Mouse (Mus musculus) common myeloid progenitor, adult 5-6 weeks (primary cell): ENCODE results near the gene Zfp955a. TPM values are rescaled to one million over a fixed set of nuclear protein-coding genes. Genes with fewer than 3 reads are reported as not detected.
"Not testable (repeated sequence)": the region's sequence is repeated elsewhere in the genome, so short reads cannot be mapped to it uniquely, and the experiment has no call there.

Experiments
- ATAC-seq: replicated peaks from 2 replicates; pipeline ENCODE4 v1.8.0; 2016; ENCODE audit warnings: low read depth, mild to moderate bottlenecking, moderate TSS enrichment, inconsistent platforms; ENCODE audit not compliant: poor library complexity, severe bottlenecking
- total RNA-seq: library from RNA; stranded (forward); fragments of 200-1000, 187-1606 nt; gene quantifications from 2 replicates; pipeline ENCODE4 v1.2.3, GENCODE M21; 2017

Gene Zfp955a
- total RNA-seq, result 15.3 and 18.6 TPM in 2 replicates

DNA sequence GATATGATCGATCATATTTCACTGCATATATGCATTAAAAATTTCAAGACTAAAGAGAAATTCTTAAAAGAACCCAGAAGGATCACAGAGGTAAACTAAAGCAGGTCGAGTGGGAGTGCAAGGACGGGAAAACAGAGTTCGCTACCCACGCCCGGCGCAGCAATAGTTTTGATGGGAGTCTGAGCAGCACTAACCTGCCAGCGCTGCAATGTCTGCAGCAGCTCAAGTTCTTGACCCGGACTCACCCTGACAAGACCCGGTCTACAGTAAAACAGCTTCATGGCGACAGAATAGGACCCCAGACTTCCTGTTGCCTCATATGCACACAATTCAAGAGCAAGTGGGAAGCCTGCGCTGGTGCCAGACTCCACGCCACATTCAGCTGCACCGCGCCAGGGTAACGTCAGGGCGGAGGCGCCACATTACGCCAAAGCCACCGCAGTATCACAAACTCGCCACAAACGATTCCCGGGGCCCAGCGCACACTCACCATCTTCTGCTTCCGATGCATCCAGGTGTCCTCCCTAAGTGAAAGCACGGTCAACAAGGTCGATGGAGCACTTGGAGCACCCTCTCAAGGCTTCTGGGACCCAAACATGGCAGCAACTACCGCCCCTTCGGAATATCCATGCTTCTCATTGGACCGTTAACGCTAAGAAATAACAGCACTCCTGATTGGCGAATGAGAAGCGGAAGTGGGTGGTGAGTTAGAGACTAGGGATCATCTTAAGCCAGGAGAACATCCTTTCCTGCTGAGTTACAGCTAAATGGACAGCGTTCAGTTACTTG, at the start of gene Zfp955a:
Zfp955a (minus strand) TSS at position 616 of the 789 bp plus-strand sequence.
- peak; percentile 99 for ATAC-seq

DNA sequence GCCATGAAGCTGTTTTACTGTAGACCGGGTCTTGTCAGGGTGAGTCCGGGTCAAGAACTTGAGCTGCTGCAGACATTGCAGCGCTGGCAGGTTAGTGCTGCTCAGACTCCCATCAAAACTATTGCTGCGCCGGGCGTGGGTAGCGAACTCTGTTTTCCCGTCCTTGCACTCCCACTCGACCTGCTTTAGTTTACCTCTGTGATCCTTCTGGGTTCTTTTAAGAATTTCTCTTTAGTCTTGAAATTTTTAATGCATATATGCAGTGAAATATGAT, 34.9 kb upstream of the Zfp955a start:
- not testable (repeated sequence) for ATAC-seq

DNA sequence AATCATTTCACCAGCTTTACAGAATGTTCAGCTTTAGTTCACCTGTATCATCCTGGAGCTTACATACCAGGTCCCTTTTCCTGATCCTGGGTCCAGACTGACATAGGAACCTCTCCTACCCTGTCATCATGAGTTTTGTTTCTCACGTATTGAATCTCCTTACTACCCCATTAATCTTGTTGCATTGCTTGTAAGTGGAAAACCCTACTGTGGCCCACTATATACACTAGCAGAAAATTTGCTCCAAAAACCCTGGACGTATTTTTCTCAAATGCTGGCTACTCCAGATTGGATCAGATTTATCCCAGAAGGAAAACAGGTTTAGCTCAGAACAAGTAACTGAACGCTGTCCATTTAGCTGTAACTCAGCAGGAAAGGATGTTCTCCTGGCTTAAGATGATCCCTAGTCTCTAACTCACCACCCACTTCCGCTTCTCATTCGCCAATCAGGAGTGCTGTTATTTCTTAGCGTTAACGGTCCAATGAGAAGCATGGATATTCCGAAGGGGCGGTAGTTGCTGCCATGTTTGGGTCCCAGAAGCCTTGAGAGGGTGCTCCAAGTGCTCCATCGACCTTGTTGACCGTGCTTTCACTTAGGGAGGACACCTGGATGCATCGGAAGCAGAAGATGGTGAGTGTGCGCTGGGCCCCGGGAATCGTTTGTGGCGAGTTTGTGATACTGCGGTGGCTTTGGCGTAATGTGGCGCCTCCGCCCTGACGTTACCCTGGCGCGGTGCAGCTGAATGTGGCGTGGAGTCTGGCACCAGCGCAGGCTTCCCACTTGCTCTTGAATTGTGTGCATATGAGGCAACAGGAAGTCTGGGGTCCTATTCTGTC, 34.3 kb upstream of the Zfp955a start, which contains the start of gene Zfp955b:
Zfp955b (plus strand) TSS at position 506 of the 837 bp plus-strand sequence.
- peak; percentile 100 for ATAC-seq

DNA sequence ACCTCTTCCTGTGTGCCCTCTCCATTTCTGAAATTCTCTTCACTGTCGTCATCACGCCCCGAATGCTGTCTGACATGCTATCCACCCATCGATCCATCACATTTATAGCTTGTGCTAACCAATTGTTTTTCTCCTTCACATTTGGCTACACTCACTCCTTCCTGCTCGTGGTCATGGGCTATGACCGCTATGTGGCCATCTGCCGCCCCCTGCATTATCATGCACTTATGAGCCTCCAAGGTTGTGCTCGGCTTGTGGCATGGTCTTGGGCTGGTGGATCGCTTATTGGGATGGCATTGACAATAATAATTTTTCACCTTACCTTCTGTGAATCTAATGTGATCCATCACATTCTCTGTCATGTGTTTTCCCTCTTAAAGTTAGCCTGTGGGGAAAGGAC, 14.0 kb upstream of the Zfp955a start:
- no peak for ATAC-seq

DNA sequence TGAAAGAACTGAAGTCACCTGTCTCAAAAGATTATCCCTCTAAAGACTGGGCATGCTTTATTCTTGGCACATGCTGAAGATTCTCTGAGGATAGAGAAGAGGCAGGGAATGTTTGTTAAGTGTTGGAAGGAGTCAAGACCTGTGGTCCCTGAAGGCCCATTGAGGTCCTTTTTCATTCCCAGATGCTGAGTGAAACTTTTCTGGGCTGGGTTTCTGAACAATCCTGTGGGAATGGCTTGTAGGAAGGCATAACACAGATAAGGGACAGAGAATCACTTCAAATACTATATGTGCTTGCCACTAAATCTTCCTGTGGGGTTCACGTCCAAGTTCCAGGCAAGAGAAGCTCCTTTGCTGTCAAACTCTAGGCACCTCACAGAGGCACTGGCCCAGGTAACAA, 9.4 kb upstream of the Zfp955a start, which contains the start of gene Olfr63:
Olfr63 (plus strand) TSS at position 301 of the 400 bp plus-strand sequence.
- ATAC-seq, result no peak

DNA sequence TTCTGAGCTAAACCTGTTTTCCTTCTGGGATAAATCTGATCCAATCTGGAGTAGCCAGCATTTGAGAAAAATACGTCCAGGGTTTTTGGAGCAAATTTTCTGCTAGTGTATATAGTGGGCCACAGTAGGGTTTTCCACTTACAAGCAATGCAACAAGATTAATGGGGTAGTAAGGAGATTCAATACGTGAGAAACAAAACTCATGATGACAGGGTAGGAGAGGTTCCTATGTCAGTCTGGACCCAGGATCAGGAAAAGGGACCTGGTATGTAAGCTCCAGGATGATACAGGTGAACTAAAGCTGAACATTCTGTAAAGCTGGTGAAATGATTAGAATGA, 343 bp upstream of the Zfp955a start:
- ATAC-seq, result not testable (repeated sequence)

DNA sequence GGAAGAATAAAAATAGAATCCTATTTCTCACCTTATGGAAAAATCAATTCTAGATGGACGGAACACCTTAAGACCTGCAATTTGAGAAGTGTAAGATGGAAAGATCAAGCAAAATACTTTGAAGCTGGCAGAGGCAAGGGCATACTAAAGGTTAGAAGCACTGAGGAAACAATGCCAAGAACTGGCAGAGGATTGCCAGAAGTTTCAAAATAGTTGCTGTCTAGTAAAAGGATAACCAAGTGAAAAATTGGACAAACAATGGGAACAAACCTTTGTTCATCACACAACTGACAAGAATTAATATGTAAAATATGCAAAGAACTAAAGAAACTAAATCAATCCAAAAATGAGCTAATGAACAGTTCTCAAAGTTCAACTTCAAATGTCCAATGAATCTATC, 18.3 kb downstream of the Zfp955a start:
- not testable (repeated sequence) for ATAC-seq

DNA sequence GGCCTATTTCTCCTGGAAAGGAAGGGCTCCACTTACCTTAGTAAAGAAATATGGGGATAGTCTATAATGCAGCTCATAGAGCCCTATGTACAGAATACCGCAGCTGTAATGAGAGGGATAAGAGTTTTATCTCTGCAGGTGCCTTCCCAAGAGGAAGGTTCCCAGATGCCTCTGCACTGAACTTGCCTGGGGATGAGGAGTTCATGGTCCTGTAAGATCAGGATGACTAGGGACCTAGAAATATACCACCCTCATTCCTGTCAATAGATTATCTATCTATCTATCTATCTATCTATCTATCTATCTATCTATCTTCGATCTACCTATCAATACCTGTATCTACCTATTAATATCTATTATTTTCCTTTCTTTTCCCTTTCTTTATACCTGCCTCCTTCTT, 33.4 kb downstream of the Zfp955a start, which contains the start of gene Olfr1564:
Olfr1564 (minus strand) TSS at position 101 of the 400 bp plus-strand sequence.
- no peak for ATAC-seq

DNA sequence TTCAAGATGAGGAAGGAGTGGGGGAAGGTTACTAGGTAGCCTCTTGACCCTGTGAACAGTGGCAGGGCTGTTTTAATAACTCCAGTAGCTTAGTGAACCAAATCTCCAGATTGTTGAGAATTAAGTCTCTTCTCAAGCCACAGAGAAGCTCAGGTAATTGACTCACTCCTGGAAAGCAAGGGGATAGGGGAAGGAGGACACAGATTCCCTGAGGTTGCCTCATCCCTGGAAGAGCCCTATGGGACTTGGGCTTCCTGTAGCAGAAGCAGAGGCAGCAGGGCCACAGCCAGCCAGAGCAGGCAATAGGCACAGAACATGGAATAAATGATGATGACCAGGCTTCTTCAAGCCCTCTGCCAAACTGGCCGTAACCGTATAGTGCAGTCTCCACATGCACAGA, 63.9 kb downstream of the Zfp955a start, which contains the start of gene Olfr239:
Olfr239 (plus strand) TSS at position 301 of the 400 bp plus-strand sequence.
- ATAC-seq, result not testable (repeated sequence)

Other genes with a start within 250 kb of the Zfp955a start
- 9.9 and 16.0 TPM in 2 replicates for gene Zfp763, start 221.7 kb downstream of the Zfp955a start, total RNA-seq
- not detected in 2 replicates for gene 4921501E09Rik, start 187.1 kb downstream of the Zfp955a start, total RNA-seq
- 7.5 and 9.3 TPM in 2 replicates for gene Zfp563, start 165.8 kb downstream of the Zfp955a start, total RNA-seq
- not detected in 2 replicates for gene Morc2b, start 115.5 kb downstream of the Zfp955a start, total RNA-seq
- gene Olfr55, start 86.7 kb downstream of the Zfp955a start, total RNA-seq, result not detected in 2 replicates
- not detected in 2 replicates for gene Olfr239, start 63.8 kb downstream of the Zfp955a start, total RNA-seq
- gene Olfr1564, start 33.5 kb downstream of the Zfp955a start, total RNA-seq, result not detected in 2 replicates
- not detected in 2 replicates for gene Olfr63, start 9.5 kb upstream of the Zfp955a start, total RNA-seq
- 8.8 and 9.5 TPM in 2 replicates for gene Zfp955b, start 34.4 kb upstream of the Zfp955a start, total RNA-seq
- 15.0 and 20.6 TPM in 2 replicates for gene Zfp81, start 103.7 kb upstream of the Zfp955a start, total RNA-seq
- gene Zfp101, start 139.5 kb upstream of the Zfp955a start, total RNA-seq, result 23.0 and 34.0 TPM in 2 replicates
- gene Actl9, start 177.8 kb upstream of the Zfp955a start, total RNA-seq, result not detected in 2 replicates